Mouse (Mus musculus) fibroblast of lung, adult 2 months (primary cell): ENCODE data around the gene Exd2.
"Not testable (repeated sequence)": the region's sequence is repeated elsewhere in the genome, so short reads cannot be mapped to it uniquely, and the experiment has no call there.

Experiments used
- DNase-seq: peaks from one replicate; pipeline ENCODE4 v3.0.0-alpha.2; 2011; ENCODE audit warnings: low read depth

Gene Exd2

DNA sequence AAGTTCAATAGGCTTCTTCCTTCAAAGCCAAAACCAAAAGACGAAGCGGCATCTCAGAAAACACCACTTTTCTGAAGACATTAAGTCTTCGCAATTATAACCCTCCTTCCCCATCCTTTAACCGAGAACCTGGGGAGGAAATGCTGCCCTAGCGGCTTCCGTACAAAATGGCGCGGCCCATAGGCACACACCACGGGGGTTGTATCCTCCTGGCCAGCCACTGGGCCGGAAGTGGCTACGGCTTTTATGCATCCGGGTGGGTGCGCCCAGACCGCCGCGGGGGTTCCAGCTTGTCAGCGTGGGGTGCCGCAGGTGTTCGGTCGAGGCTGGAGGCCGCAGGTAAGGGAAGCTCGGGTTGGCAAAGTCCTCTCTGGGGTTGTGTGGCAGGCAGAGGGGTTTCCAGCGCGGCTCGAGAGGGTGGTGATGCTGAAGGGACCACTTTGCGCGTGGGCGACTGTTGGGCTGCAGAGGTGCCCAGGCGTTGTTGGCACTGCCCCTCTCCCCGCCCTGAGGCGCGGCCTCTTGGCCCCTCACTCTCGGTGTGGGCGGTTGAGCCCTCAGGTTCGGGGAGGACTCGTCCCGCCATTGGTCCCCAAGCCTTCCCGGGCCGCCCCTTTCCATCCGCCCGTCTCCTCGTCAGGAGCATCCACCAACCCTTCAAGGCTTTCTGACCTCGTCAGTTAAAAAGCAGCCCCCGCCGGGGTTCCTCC is at the start of gene Exd2:
TSS of gene Exd2 (plus strand) at position 154 of the 710 bp plus-strand sequence.
- DNase-seq: peak; percentile 53

DNA sequence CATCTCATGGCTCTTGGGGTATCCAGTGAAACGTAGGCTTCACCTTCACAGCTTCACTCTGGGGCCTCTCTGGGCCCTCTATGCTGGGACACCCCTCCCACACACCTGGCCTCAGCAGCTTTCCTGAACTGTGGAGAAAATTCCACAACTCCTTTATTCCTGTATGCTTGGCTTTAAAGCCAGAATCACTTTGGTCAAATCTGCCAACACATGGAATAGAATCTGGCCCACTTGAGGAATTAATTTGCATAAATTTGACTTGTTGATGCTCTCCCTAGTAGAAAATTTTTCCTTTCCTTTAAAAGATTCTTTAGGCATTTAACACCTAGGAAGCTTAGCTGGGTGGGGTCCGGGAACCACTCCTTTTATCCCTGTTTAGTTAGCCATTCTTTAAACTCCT is 47.8 kb upstream of the Exd2 start:
- no peak for DNase-seq

DNA sequence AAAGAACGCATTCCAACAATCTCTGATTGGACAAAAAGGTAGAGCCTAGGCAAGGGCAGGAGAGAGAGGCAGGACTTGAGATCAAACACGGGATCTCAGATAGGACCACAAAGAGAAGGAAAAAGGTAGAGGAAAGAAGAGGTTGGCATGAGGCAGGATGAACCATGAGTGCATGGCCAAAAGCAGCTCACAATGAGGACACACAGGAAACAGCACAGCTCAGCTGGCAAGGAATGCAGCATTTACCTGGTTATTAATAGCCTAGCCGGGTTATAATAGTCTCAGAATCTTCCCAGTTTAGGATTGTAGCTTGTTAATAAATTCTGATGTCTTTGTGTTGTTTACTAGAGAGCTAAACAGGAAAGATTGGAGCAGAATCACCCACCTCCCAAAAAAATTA is 35.2 kb upstream of the Exd2 start:
- DNase-seq: no peak

DNA sequence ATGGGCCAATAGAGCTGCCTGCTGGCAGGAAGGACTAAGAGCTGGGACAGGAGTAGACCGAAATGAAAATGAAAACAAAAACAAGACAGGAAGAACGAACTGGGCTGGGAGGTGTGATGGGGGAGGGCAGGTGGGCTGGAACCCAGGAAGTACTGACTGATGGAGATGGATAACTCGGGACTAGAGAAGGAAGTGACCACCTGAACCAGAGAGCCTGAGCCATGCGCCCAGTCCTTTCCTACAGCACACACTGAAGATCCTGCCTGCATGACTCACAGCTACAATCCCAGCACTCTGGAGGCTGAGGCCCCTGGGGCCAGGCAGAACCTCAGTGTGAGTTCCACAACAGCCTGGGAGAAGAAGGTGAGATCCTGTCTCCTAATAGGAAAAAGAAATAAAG is 29.6 kb upstream of the Exd2 start:
- DNase-seq: no peak

DNA sequence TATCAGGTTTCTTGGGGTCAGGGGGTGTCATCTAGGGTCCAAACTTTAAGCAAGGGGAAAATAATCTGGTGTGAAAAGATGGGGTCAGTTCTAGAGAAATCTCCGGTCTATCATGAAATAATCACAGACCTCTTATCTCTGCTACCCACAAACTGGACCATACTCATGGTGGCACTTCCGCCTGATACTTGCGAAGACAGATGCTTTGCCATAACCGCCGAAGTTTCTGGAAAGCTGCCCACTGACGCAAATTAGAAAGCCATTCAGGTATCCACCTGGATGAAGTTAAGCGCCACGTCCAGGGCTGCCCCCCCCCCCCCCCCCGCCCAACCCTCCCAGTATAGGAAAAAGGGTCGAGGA is 28.3 kb upstream of the Exd2 start:
- DNase-seq: no peak

DNA sequence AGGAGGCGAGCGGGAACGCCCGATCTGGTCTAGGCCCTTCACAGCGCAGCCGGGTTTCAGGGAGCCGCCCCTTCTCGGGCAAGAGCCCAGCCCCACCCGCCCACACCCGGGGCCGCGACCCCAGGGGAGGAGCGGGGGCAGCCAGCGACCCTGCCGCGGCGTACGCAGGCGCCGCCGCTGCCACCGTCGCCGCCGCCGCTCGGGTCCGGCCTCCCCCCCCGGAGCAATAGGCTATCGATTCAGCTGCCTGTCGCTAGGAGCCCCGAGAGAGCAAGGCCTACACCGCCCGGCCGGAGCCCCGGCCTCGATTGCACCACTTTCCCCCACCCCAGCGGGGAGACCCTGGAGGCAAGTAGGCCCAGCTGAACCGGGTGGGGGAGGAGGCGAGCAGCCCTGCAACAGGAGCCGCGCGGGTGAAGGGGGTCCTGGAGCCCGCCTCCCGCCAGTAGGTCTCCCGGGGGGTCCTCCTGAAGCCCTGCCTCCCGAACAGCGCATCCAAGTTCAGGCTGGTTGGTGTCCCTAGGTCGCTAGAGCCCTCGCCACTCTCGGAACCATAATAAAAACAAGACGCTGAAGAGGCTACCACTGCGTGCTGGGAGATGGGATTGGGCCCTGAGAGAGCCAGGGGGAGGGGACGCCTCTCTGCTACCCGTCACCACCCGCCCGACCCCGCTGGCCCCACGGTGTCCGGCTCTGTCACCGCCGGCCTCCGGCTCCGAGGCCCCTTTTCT is 27.8 kb upstream of the Exd2 start:
- DNase-seq: no peak

DNA sequence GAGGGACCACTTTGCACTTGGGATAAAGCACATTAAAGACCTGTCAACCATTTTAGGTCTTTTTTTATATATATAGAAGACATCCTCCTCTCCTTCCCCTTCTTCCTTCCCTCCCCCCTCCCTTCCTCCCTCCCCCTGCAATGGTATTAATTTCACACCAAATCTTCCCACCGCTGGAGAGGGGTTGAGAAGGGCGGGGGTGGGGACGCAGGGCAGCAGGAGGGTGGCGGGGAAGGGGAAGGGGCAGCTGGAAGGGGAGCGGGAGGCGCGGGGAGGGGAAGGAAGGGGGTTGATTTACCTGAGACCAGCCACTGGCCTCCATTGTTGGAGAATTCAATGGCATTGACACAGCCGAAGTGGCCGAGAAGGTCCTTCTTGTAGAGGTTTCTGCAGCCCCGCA is 27.0 kb upstream of the Exd2 start:
- no peak for DNase-seq

DNA sequence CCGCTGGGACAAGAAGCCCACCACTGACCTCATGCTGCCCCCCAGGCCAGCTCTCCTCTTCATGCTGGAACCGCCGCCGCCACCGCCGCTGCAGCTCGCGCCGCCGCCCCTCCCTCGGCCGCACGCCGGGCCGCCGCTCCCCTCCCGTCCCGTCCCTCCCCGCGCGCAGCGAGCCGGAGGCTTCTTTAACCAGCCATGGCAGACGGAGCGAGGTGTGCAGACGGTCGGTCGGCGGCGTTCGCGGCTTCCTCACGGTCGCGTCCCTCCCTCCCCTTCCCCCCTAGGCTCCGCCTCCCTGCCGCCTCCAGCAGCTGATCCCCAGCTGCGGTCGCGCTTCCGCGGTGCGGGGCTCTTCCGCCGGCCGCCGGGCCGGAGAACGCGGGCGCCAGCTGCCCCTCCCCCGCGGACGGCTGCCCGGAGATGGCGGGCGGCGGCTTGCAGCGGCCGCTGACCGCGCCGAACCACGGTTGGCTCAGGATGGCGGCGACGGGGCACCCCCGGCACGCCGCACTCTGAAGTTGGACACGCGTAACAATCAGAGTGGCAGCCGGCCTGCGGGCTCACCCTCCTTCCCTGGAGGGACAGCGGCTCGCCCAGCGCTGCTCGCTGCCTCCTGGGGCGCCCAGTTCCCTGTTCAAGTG is 26.4 kb upstream of the Exd2 start, which contains the start of gene Dcaf5:
TSS of gene Dcaf5 (minus strand) at position 266 of the 641 bp plus-strand sequence.
- peak; percentile 27 for DNase-seq

DNA sequence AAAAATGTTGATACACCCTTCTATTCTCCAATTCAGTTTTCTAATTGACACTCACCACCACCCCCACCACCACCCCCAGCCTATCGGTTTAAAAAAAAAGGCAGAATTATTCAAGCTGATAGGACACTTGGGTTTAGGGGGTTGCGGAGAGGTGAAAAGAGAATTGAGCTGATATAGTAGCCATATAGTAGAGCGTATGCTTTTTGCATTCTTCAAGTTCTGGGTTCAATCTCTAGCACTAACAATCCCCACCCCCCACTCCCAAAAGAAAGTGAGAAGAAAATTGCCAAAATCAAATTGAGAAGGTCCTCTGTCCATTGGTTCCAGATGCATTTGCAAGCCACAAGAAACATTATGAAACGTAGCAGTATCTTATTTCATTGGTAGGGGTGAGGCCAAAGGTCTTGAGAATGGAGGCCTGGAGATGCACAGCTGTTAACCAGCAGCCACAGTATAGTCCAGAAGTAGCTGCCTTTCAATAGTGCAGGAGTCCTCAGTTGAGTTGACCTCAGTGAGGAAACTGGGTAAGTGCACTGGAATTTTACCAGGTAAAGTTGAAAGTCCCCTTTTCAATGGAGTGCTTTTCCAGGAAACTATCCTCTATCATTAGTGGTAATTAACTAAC is 25.7 kb upstream of the Exd2 start:
- no peak for DNase-seq

DNA sequence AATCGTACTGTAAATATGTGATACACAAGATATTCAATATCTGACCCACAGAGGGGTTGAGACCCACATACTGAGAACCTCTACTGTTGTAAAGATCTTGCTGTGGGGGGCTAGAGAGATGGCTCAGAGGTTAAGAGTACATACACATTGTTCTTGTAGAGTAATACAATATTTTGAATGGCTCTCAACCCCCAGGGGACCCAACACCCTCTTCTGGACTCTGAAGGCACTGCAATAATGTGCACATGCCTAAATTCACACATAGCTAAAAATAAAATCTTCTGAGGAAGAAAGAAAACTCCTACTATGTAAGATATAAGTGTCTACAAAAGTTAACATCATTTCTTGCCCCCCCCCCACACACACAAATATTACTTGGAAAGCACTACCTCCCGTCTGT is 21.9 kb upstream of the Exd2 start:
- DNase-seq: no peak

DNA sequence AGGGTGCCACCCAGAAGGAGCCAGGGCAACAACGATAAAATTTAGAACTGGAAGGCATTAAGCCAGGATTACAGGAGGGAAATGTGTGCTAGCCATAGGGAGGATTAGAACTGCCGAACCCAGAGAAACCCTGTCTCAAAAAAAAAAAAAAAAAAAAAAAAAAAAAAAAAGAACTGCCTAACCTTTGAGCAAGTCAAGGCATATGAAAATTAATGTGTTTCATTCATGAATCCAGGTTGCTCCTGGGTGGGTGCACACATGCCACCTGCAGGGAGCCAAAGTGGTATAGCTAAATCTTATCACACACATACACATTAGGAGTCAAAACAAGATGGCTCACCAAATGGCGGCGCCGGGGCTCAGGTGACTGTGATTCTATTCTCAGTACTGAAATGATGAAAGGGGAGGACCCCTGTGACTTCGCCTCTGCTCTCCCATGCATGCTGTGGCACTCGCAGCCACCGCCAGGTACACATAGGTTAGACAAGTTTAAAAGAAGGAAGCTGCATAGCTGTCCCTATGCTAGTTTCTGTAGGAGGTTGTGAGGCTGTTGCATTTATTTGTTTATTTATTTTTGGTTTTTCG is 18.3 kb upstream of the Exd2 start:
- no peak for DNase-seq

DNA sequence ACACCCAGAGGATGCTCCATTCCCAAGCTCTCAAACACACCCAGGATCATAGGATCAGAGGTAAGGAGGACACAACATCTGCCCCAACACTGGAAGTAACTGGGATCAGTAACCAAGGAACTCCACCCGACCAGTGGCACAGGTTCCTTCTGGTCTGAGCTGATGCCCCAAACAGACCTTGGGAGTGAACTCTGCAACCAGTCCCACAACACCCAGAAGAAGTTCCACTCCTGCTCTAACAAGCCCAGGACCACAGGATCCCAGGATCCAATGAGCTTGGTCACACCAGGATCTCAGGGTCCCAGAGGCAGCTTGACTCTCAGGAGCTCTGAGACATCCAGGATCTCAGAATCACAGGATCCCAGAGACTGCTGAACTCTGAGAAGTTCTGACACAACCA is 9.4 kb upstream of the Exd2 start:
- DNase-seq: no peak

DNA sequence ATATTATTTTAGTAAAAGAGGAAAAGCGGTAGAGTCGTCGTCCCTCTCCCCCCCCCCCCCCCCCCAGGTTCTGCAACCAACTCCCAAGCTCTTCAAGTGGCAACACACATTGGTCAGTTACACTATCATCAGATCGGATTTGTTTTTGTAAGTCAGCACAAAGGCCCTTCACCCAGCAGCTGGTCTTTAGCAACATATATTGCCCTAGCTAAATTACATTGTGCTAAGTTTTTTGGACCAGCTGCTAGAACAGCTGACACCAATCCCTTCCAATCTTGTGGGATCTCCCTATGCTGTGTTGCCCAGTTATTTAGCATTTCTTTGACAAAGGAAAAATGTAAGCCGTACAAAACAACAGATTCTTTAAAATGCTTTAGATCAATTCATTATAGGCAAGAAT is 4.9 kb upstream of the Exd2 start:
- no peak for DNase-seq

DNA sequence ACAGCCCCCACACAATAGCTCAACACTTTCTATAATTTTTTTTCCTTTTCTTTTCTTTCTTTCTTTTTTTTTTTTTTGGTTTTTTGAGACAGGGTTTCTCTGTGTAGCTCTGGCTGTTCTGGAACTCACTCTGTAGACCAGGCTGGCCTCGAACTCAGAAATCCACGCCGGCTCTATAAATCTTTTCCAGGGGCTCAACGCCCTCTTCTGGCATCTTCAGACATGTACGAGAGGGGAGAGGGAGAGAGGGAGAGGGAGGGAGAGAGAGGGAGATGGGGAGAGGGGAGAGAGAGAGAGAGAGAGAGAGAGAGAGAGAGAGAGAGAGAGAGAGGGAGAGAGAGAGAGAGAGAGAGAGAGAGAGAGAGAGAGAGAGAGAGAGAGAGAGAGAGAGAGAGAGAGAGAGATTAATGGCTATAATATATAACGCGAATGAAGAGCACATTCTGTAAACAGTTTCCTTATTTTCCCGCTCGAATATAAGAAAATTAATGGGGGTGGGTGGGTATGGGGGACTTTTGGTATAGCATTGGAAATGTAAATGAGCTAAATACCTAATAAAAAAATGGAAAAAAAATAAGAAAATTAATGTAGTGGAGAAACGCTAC is 501 bp upstream of the Exd2 start:
- not testable (repeated sequence) for DNase-seq

DNA sequence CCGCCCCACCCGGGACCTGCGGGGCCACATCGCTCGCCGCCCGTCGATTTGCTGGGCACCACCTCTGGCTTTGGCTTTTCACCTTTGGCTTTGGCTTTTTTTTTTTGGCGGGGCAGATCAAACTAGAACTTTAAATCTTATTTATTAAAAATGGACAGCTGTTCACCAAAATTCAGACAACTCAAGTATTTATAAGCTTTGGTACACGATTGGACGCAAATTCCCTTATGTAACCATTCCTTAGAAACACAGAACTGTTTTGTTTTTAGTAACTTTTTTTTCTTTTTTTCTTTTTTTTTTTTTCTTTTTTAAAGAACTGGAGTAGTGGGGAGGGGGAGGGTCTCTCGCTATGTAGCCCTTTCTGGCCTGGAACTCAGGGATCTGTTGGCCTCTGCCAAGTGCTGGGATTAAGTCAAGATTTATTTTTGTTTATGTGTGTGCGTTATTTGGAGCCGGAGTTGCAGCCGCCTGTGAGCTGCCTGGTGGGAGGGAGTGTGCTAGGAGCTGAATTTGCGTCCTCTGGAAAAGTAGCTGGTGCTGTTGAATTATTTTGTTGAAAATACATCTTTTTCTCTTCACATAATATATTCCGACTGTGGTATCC is 873 bp downstream of the Exd2 start:
- DNase-seq: no peak

DNA sequence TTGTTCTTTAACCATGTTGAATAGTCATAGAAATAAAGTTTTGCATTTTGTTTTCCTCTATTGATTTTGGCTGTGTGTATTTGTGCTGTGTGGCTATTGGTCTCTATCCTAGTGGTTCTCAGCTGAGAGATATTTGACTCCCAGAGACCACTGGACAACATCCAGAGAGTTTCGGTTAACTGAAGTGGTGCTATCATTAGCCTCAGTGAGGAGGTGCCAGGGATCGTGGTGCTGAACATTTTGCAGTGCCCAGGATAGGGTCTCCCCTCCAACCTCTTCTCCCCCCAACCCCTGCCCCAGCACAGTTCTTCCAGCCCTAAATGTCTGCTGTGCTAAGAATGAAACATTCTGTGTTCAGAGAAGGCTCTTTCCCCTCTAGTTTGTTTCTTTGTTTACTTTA is 7.3 kb downstream of the Exd2 start:
- DNase-seq: no peak

DNA sequence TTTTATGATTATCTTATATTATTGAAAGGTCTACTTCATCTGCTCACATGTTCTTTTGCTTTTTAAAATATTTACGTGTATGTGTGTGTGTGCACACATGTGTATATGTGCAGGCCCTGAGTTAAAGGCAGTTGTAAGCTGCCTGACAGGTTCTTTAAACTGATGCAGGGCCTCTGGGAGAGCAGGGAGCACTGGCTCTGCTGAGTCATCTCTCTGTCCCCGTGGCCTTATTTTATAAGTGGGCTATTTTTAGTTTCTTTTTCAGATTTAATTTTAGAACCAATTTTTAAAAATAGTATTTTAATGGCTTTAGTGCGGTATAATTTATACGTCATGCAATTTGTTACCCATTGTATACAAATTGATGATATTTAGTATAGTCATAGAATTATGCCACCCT is 9.0 kb downstream of the Exd2 start:
- DNase-seq: no peak

DNA sequence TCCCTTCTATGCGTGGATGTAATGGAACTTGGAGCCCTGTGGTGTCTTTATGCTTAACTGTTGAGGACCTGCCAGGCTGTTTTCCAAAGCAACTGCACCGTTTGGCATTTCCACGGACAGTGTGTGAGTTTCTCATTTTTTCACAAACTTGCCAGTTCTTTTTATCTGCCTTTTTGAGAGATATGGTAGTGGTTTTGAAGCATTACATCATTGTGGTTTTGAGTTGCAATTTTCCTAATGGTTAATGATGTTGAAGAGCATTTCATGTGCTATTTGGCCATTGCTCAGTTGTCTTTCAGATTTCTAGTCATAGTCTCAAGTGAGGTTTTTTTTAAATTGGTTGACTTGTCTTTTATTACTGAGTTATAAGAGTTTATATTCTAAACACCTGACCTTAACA is 10.8 kb downstream of the Exd2 start:
- no peak for DNase-seq

DNA sequence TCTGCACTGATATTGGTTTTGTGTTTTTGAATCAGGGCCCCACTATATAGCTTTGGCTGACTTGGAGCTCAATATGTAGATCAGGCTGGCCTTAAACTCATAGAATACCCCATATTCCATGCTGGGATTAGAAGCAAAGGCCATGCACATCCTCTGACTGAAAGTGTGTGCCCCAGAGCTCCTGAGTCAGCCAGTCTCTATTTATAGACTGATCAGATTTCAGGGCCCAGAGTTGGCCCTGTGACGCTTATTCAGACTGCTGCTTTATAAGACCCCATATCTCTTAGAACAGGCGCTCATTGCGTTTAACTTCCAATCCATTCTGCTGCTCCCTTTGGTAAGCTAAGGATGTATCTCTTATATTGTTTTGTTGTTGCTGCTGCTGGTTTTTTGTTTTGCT is 17.1 kb downstream of the Exd2 start:
- DNase-seq: no peak

DNA sequence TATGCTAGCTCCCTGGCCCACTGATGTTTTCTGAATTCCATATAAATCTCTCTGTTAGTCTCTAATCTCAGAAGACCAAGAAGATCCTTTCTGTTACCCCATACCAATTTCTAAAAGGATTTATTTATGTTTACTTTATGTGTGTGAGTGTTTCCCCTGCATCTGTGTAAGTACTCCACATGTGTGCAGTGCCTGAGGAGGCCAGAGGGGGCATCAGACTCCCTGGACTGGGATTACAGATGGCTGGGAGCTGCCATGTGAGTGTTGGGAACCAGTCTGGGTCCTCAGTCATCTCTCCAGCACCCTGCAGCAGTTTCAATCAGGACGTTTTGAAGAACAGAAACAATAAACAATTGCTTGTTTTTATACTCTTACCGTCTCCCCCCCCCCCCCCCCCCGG is 20.5 kb downstream of the Exd2 start:
- no peak for DNase-seq

DNA sequence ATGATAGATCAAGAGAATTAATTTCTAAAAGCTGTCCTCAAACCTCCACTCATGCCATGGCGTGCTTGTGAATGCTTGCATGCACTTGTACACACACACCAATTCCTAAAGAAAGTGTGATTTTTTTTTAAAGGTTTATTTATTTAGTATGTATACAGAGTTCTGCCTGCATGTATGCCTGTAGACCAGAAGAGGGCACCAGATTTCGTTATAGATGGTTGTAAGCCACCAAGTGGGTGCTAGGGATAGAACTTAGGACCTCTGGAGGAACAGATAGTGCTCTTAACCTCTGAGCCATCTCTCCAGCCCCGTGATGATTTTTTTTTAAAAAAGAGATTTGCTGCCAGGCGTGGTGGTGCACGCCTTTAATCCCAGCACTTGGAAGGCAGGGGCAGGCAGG is 30.4 kb downstream of the Exd2 start:
- DNase-seq: no peak

DNA sequence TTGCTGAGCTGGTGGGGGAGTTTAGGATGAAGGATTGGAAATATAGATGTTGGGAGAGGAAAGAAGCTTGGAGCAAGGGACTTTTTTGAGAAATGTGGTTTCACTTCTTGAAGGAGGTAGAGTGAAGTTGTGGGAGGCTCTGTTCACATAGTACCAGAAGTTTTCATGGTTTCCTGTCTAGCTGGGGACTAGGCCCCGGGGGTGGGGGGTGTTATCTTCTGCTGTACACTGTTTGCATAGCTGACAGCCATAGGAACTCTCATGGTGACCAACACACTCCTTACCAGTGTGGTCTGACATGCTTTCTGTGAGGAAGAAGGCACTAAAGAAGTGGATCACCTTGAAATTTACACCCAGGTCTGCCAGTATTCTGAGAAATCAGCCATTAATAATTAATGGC is 32.8 kb downstream of the Exd2 start:
- no peak for DNase-seq
